ENCODE assay signal across 17 mouse cellular contexts in genomic region chr4:135779661-135780060, GRCm38 (mm10). TPM values are rescaled to one million over a fixed set of nuclear protein-coding genes. Genes with fewer than 3 reads are reported as not detected.
DNase-seq lines count a peak whose midpoint lies in the region; ATAC-seq lines count a peak whose summit lies in the region.
"Had no signal": no experiment of that assay in that cellular context is flagged by ENCODE, and none has a peak within 500 bp of the region (broad histone marks: within the 10 kb centered on the region; RNA-seq: fewer than 3 reads in every experiment).

No protein-coding gene starts in this region.

- H3K4me2 ChIP-seq in heart, embryonic 11.5 days = no peak overlapping the region

- no peaks in the 10 kb centered on the region for H3K36me3 ChIP-seq in heart, embryonic 11.5 days (ENCODE audit: control insufficient read depth, insufficient read depth, low read length)
- H3K36me3 ChIP-seq in embryonic facial prominence, embryonic 10.5 days (replicated peaks) = no peaks in the 10 kb centered on the region
- H3K36me3 ChIP-seq: G1E had no signal

- peaks cover 2% of the 10 kb centered on the region; the same call in 1 of the 2 replicates for H3K4me1 ChIP-seq in heart, embryonic 11.5 days (ENCODE audit: control insufficient read depth, insufficient read depth, low read length)
- peaks cover 25% of the 10 kb centered on the region for H3K4me1 ChIP-seq in embryonic facial prominence, embryonic 10.5 days

- H3K27ac ChIP-seq in heart, embryonic 11.5 days (ENCODE audit: low read depth, low read length) = no peak overlapping the region
- H3K27ac ChIP-seq in embryonic facial prominence, embryonic 10.5 days (replicated peaks) = 0 out of 2 replicates have a peak overlapping the region, but pooled peaks have one; percentile 44

- no peak overlapping the region for H3K4me3 ChIP-seq in heart, embryonic 11.5 days (ENCODE audit: low read depth, low read length)
- H3K4me3 ChIP-seq in embryonic facial prominence, embryonic 10.5 days = no peak overlapping the region

- DNase-seq in heart, adult 11 months = peak; percentile 92
- no peak for DNase-seq in embryonic facial prominence, embryonic 10.5 days (ENCODE audit: low spot score)
- no peak for DNase-seq in right cerebral cortex, postnatal 25 days
- DNase-seq: adrenal gland, adult 2 months; adrenal gland, adult 8-10 months; adrenal gland, postnatal 10 days; adrenal gland, postnatal 25 days; adrenal gland, postnatal 36 days; B cell, adult 2 months; cerebellum, adult 11 months; cerebellum, adult 11-12 months; cerebellum, adult 18-20 months had no signal

- H3K27me3 ChIP-seq in heart, embryonic 11.5 days (ENCODE audit: control insufficient read depth, insufficient read depth, low read length) = peaks cover 3% of the 10 kb centered on the region; the same call in 1 of the 2 replicates
- peaks cover 1% of the 10 kb centered on the region; the same call in 1 of the 2 replicates for H3K27me3 ChIP-seq in embryonic facial prominence, embryonic 10.5 days (replicated peaks; ENCODE audit: low read depth, poor library complexity, severe bottlenecking)
- H3K27me3 ChIP-seq: Patski had no signal

- no peak for ATAC-seq in heart, embryonic 11.5 days (replicated peaks; ENCODE audit: insufficient number of reproducible peaks, low FRiP score, low TSS enrichment)
- ATAC-seq: activated CD4-positive, CD25-positive, alpha-beta regulatory T cell, adult 4 months; CD4-positive, CD25-positive, alpha-beta regulatory T cell, adult 4 months; Patski had no signal

- no peaks in the 10 kb centered on the region for H3K9me3 ChIP-seq in heart, embryonic 11.5 days (replicated peaks; ENCODE audit: control insufficient read depth, low read length)
- H3K9me3 ChIP-seq in embryonic facial prominence, embryonic 10.5 days = no peaks in the 10 kb centered on the region

- WGBS in heart, embryonic 11.5 days (ENCODE audit: insufficient replicate concordance) = 62% methylated on average over 9 of the region's 9 CpGs
- WGBS in embryonic facial prominence, embryonic 10.5 days = 69% methylated on average over 9 of the region's 9 CpGs

- H3K9ac ChIP-seq in heart, embryonic 11.5 days (ENCODE audit: low read depth, low read length) = no peak overlapping the region

RNA-seq across cellular contexts. Expression of gene Myom3, which starts 20.1 kb away (rescaled TPM):
- not detected in 2 replicates for polyA plus RNA-seq in heart, embryonic 11.5 days (2014; fragmentation: Nextera tagmentation; extraction: Ambion mirVana)
- polyA plus RNA-seq in embryonic facial prominence, embryonic 10.5 days (2016; fragmentation: Nextera tagmentation; extraction: Ambion mirVana) = not detected in 2 replicates
- polyA plus RNA-seq: activated CD4-positive, CD25-positive, alpha-beta regulatory T cell, adult 4 months; CD4-positive, CD25-positive, alpha-beta regulatory T cell, adult 4 months; G1E had no signal

RNA-seq across cellular contexts. Expression of gene Il22ra1, which starts 51.7 kb away (rescaled TPM):
- polyA plus RNA-seq in heart, embryonic 11.5 days (2014; fragmentation: Nextera tagmentation; extraction: Ambion mirVana) = not detected in 2 replicates
- 0.07 TPM in 1 of 2 replicates, not detected in the other for polyA plus RNA-seq in embryonic facial prominence, embryonic 10.5 days (2016; fragmentation: Nextera tagmentation; extraction: Ambion mirVana)
- polyA plus RNA-seq: activated CD4-positive, CD25-positive, alpha-beta regulatory T cell, adult 4 months; CD4-positive, CD25-positive, alpha-beta regulatory T cell, adult 4 months; G1E; Patski had no signal
